Mouse (Mus musculus): Measurements from ENCODE around the gene Vmn1r215. TPM values are rescaled to one million over a fixed set of nuclear protein-coding genes. Genes with fewer than 3 reads are reported as not detected.
A peak's percentile ranks its signal among the peaks of the same experiment; 100 is the strongest.

Gene Vmn1r215
- polyA plus RNA-seq (2011; ENCODE audit: insufficient read depth, insufficient read length, low read depth, missing spikeins) = not detected in 2 replicates

DNA sequence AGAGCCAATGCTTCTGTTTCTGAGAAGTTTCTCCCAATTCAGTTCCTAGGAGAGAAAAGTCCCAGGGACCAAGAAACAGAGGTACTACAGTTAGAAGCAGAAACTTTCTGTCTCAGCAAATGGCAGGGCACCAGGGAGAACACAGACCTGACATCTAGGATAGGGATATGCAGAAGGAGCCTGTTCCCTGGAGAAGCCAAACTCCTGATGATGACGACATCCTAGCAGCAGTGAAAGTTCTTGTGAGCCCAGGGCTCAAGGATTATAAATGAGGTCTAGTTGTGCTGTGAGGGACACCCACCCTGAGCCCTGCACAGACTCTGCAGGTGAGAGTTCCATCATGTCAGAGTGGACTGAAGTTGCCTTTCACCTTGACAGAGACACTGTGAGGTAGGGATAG, at the start of gene Vmn1r215:
Vmn1r215 (plus strand) TSS at position 301 of the 400 bp plus-strand sequence.
- no peaks in the 10 kb centered on the region for H3K36me3 ChIP-seq (ENCODE audit: control insufficient read depth, insufficient read depth, low read length, poor library complexity, severe bottlenecking)
- no peaks in the 10 kb centered on the region; the same call in 1 of the 2 replicates for H3K27me3 ChIP-seq (ENCODE audit: control insufficient read depth, insufficient read depth, low read length, poor library complexity, severe bottlenecking)
- no peak within 1 kb of the TSS for H3K9ac ChIP-seq (ENCODE audit: low read depth, poor library complexity, severe bottlenecking)
- no peaks in the 10 kb centered on the region for H3K4me1 ChIP-seq (ENCODE audit: control insufficient read depth, insufficient read depth, low read length)
- H3K4me3 ChIP-seq (ENCODE audit: low read depth, low read length) = no peak within 1 kb of the TSS
- H3K27ac ChIP-seq (ENCODE audit: insufficient read depth, low read length) = no peak within 1 kb of the TSS
- no peaks in the 10 kb centered on the region for H3K9me3 ChIP-seq (replicated peaks; ENCODE audit: control insufficient read depth, insufficient read depth, low read length, poor library complexity, severe bottlenecking)
- TF ChIP-seq POLR2A (IDR thresholded peaks at IDR 0.05; ENCODE audit: insufficient read depth, low read length) (no peak), CTCF (IDR thresholded peaks at IDR 0.05; ENCODE audit: low read depth, low read length) (no peak), EP300 (IDR thresholded peaks at IDR 0.05; ENCODE audit: insufficient read depth, low read depth, low read length) (no peak)

DNA sequence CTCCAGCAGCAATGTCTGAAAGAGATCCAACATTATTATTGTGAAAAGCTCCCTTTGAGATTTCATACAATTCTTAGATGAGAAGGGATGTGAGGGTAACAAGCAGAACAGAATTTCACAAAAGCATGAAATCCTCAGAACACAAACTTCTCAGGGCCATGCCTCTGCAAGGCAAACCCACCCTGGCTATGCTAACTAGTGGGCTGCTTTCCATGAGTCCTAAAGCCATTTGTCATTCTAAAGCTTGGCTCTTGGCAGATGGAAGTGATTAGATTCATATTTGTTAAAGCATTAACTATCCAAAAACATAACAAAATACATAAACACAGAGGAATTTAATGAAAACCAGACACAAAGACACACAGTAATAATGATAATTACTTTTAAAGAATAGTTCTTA, 49.7 kb upstream of the Vmn1r215 start:
- no peaks in the 10 kb centered on the region for H3K4me1 ChIP-seq (ENCODE audit: control insufficient read depth, insufficient read depth, low read length)
- TF ChIP-seq CTCF (IDR thresholded peaks at IDR 0.05; ENCODE audit: low read depth, low read length) (no peak), EP300 (IDR thresholded peaks at IDR 0.05; ENCODE audit: insufficient read depth, low read depth, low read length) (no peak), POLR2A (IDR thresholded peaks at IDR 0.05; ENCODE audit: insufficient read depth, low read length) (no peak)
- no peak overlapping the region for H3K27ac ChIP-seq (ENCODE audit: insufficient read depth, low read length)
- H3K27me3 ChIP-seq (ENCODE audit: control insufficient read depth, insufficient read depth, low read length, poor library complexity, severe bottlenecking) = no peaks in the 10 kb centered on the region
- H3K9me3 ChIP-seq (replicated peaks; ENCODE audit: control insufficient read depth, insufficient read depth, low read length, poor library complexity, severe bottlenecking) = no peaks in the 10 kb centered on the region
- H3K9ac ChIP-seq (ENCODE audit: low read depth, poor library complexity, severe bottlenecking) = no peak overlapping the region
- no peak overlapping the region for H3K4me3 ChIP-seq (ENCODE audit: low read depth, low read length)
- H3K36me3 ChIP-seq (ENCODE audit: control insufficient read depth, insufficient read depth, low read length, poor library complexity, severe bottlenecking) = no peaks in the 10 kb centered on the region

GRCm38 (mm10) chr13:23024812-23025211, 43.0 kb upstream of the Vmn1r215 start:
- peak; percentile 93 for TF ChIP-seq EP300 (IDR thresholded peaks at IDR 0.05; ENCODE audit: insufficient read depth, low read depth, low read length)
- no peak for TF ChIP-seq CTCF (IDR thresholded peaks at IDR 0.05; ENCODE audit: low read depth, low read length)
- no peak for TF ChIP-seq POLR2A (IDR thresholded peaks at IDR 0.05; ENCODE audit: insufficient read depth, low read length)
- Histone ChIP-seq H3K36me3 (ENCODE audit: control insufficient read depth, insufficient read depth, low read length, poor library complexity, severe bottlenecking) (no peaks in the 10 kb centered on the region), H3K4me3 (ENCODE audit: low read depth, low read length) (no peak overlapping the region), H3K27me3 (ENCODE audit: control insufficient read depth, insufficient read depth, low read length, poor library complexity, severe bottlenecking) (no peaks in the 10 kb centered on the region), H3K4me1 (ENCODE audit: control insufficient read depth, insufficient read depth, low read length) (no peaks in the 10 kb centered on the region), H3K9me3 (replicated peaks; ENCODE audit: control insufficient read depth, insufficient read depth, low read length, poor library complexity, severe bottlenecking) (peaks cover 18% of the 10 kb centered on the region), H3K27ac (ENCODE audit: insufficient read depth, low read length) (peak overlapping the region; percentile 78), H3K9ac (ENCODE audit: low read depth, poor library complexity, severe bottlenecking) (no peak overlapping the region)

DNA sequence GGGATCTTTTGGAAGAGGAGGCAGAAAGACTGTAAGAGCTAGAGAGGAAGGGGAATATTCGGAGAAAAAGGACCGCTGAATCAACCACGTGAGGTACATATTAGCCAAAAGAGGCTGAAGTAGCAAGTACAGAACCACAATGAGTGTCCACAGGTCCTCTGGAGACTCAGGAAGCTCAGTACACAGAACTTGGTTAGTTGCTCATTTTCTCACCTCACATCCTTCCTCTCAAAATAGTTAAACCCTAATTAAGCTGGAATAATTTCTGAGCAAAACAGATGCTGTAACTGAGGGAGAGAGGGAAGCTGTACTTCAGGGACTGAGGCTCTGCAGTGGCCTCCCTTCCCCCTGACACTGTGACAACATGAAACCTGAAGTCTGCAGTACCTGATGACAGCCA, 37.7 kb upstream of the Vmn1r215 start, which contains the start of gene Vmn1r214:
Vmn1r214 (plus strand) TSS at position 301 of the 400 bp plus-strand sequence.
- Histone ChIP-seq H3K9ac (ENCODE audit: low read depth, poor library complexity, severe bottlenecking) (no peak within 1 kb of the TSS), H3K4me3 (ENCODE audit: low read depth, low read length) (no peak within 1 kb of the TSS), H3K4me1 (ENCODE audit: control insufficient read depth, insufficient read depth, low read length) (no peaks in the 10 kb centered on the region), H3K36me3 (ENCODE audit: control insufficient read depth, insufficient read depth, low read length, poor library complexity, severe bottlenecking) (no peaks in the 10 kb centered on the region), H3K27me3 (ENCODE audit: control insufficient read depth, insufficient read depth, low read length, poor library complexity, severe bottlenecking) (no peaks in the 10 kb centered on the region), H3K27ac (ENCODE audit: insufficient read depth, low read length) (no peak within 1 kb of the TSS), H3K9me3 (replicated peaks; ENCODE audit: control insufficient read depth, insufficient read depth, low read length, poor library complexity, severe bottlenecking) (peaks cover 16% of the 10 kb centered on the region)
- TF ChIP-seq CTCF (IDR thresholded peaks at IDR 0.05; ENCODE audit: low read depth, low read length) (no peak), EP300 (IDR thresholded peaks at IDR 0.05; ENCODE audit: insufficient read depth, low read depth, low read length) (no peak)

DNA sequence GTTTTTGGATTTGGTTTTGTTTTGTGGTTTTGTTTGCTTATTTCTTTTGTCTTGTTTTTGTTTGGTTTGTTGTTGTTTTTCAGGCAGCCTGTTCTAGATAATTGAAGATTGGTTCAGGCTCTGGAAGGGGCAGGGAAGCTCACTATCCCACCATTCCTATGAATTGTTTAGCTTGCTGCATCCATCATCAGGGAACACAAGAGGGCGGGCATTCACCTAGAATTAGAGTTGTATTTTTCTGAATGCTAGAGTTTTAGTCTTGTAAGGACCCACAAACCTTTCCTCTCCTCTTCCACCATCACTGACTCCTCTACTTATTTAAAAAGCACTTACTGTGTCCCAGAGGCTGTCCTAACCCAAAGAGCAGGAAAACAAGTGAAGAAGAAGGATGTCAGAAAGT, 10.0 kb upstream of the Vmn1r215 start:
- no peaks in the 10 kb centered on the region for H3K27me3 ChIP-seq (ENCODE audit: control insufficient read depth, insufficient read depth, low read length, poor library complexity, severe bottlenecking)
- H3K4me3 ChIP-seq (ENCODE audit: low read depth, low read length) = no peak overlapping the region
- no peak overlapping the region for H3K9ac ChIP-seq (ENCODE audit: low read depth, poor library complexity, severe bottlenecking)
- no peaks in the 10 kb centered on the region for H3K4me1 ChIP-seq (ENCODE audit: control insufficient read depth, insufficient read depth, low read length)
- no peaks in the 10 kb centered on the region for H3K36me3 ChIP-seq (ENCODE audit: control insufficient read depth, insufficient read depth, low read length, poor library complexity, severe bottlenecking)
- TF ChIP-seq POLR2A (IDR thresholded peaks at IDR 0.05; ENCODE audit: insufficient read depth, low read length) (no peak), CTCF (IDR thresholded peaks at IDR 0.05; ENCODE audit: low read depth, low read length) (no peak), EP300 (IDR thresholded peaks at IDR 0.05; ENCODE audit: insufficient read depth, low read depth, low read length) (no peak)
- no peaks in the 10 kb centered on the region for H3K9me3 ChIP-seq (replicated peaks; ENCODE audit: control insufficient read depth, insufficient read depth, low read length, poor library complexity, severe bottlenecking)
- no peak overlapping the region for H3K27ac ChIP-seq (ENCODE audit: insufficient read depth, low read length)

- H3K9me3 ChIP-seq (replicated peaks; ENCODE audit: control insufficient read depth, insufficient read depth, low read length, poor library complexity, severe bottlenecking) = no peaks in the 10 kb centered on the region
- no peak overlapping the region for H3K9ac ChIP-seq (ENCODE audit: low read depth, poor library complexity, severe bottlenecking)
- H3K27me3 ChIP-seq (ENCODE audit: control insufficient read depth, insufficient read depth, low read length, poor library complexity, severe bottlenecking) = no peaks in the 10 kb centered on the region; the same call in 1 of the 2 replicates
- H3K27ac ChIP-seq (ENCODE audit: insufficient read depth, low read length) = no peak overlapping the region
- no peak overlapping the region for H3K4me3 ChIP-seq (ENCODE audit: low read depth, low read length)
- TF ChIP-seq POLR2A (IDR thresholded peaks at IDR 0.05; ENCODE audit: insufficient read depth, low read length) (no peak), EP300 (IDR thresholded peaks at IDR 0.05; ENCODE audit: insufficient read depth, low read depth, low read length) (no peak)
- H3K4me1 ChIP-seq (ENCODE audit: control insufficient read depth, insufficient read depth, low read length) = no peaks in the 10 kb centered on the region
- no peaks in the 10 kb centered on the region for H3K36me3 ChIP-seq (ENCODE audit: control insufficient read depth, insufficient read depth, low read length, poor library complexity, severe bottlenecking)
Measured at GRCm38 (mm10) chr13:23069312-23069711, 1.5 kb downstream of the Vmn1r215 start.
